Mouse (Mus musculus): ENCODE data around the gene Tmprss9.

Tmprss9 gene

GRCm38 (mm10) chr10:80936135-80936809 is 64.6 kb downstream of the Tmprss9 start:
- no peak for DNase-seq (ENCODE audit: low read depth in 1 of 2, low spot score in 2 of 2)

- no peak for DNase-seq (ENCODE audit: low read depth in 1 of 2, low spot score in 2 of 2)
Observed at GRCm38 (mm10) chr10:80936810-80937164, 65.1 kb downstream of the Tmprss9 start.

GRCm38 (mm10) chr10:80937646-80938045 is 66.0 kb downstream of the Tmprss9 start:
- no peak for DNase-seq (ENCODE audit: low read depth in 1 of 2, low spot score in 2 of 2)

GRCm38 (mm10) chr10:80938831-80939550 is 67.3 kb downstream of the Tmprss9 start:
- no peak for DNase-seq (ENCODE audit: low read depth in 1 of 2, low spot score in 2 of 2)

- peak in 1 of 2 experiments; percentile 70 for DNase-seq (ENCODE audit: low read depth in 1 of 2, low spot score in 2 of 2)
Observed at GRCm38 (mm10) chr10:80939671-80940070, 68.0 kb downstream of the Tmprss9 start.

- no peak for DNase-seq (ENCODE audit: low read depth in 1 of 2, low spot score in 2 of 2)
Observed at GRCm38 (mm10) chr10:80940320-80940987, 68.8 kb downstream of the Tmprss9 start.

- no peak for DNase-seq (ENCODE audit: low read depth in 1 of 2, low spot score in 2 of 2)
Observed at GRCm38 (mm10) chr10:80940988-80941347, 69.3 kb downstream of the Tmprss9 start.

GRCm38 (mm10) chr10:80942919-80943318 is 71.3 kb downstream of the Tmprss9 start:
- no peak for DNase-seq (ENCODE audit: low read depth in 1 of 2, low spot score in 2 of 2)

- no peak for DNase-seq (ENCODE audit: low read depth in 1 of 2, low spot score in 2 of 2)
Observed at GRCm38 (mm10) chr10:80943701-80944100, 72.1 kb downstream of the Tmprss9 start.

GRCm38 (mm10) chr10:80944231-80944630 is 72.6 kb downstream of the Tmprss9 start:
- DNase-seq (ENCODE audit: low read depth in 1 of 2, low spot score in 2 of 2): no peak

GRCm38 (mm10) chr10:80946684-80947437 is 75.2 kb downstream of the Tmprss9 start:
- no peak for DNase-seq (ENCODE audit: low read depth in 1 of 2, low spot score in 2 of 2)

- DNase-seq (ENCODE audit: low read depth in 1 of 2, low spot score in 2 of 2): no peak
Observed at GRCm38 (mm10) chr10:80947802-80948201, 76.2 kb downstream of the Tmprss9 start.

- DNase-seq (ENCODE audit: low read depth in 1 of 2, low spot score in 2 of 2): no peak
Observed at GRCm38 (mm10) chr10:80948570-80948969, 76.9 kb downstream of the Tmprss9 start.

- no peak for DNase-seq (ENCODE audit: low read depth in 1 of 2, low spot score in 2 of 2)
Observed at GRCm38 (mm10) chr10:80949081-80949480, 77.4 kb downstream of the Tmprss9 start.

Data from monocyte, adult 2 months (primary cell).